Mouse (Mus musculus): Measurements from ENCODE around the gene Brca1.
"Not testable (repeated sequence)": the region's sequence is repeated elsewhere in the genome, so short reads cannot be mapped to it uniquely, and the experiment has no call there.

Gene Brca1

DNA sequence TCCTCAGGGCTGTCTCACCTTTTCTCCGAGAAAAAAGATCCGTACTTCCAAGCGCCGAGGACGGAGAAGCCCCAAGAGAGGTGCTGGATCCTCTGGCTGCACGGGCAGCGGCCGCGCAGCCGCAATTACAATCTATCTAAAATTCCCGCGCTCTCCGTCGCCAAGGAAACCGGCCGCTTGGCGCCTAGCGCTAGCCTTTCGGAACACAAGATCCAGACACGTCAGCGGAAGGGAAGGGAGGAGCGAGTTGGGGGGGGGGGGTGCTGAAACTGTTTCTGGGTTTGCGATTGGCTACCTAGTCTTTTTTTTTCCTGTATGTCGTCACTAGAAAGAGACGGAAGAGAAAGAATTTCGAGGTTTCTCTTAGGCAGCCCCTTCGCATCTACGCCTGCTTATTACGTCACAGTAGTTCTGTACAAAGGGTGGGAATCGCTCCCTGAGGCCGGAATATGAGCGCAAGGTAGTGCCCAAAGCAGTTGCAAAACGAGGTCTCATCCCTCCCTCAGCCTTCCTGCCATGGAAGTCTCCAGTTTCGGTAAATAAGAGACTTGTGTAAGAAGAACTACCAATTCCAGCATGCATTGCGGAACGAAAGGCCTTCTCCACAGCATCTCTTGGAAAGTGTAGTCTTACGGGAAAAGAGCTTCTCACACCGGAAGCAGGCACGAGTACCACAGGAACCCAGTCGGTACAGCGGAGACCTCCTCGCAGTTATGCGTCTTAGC, at the start of gene Brca1, which contains the start of gene Nbr1:
TSS of gene Brca1 (minus strand) at position 205 of the 725 bp plus-strand sequence.
TSS of gene Nbr1 (plus strand) at position 399 of the 725 bp plus-strand sequence.
- peak; percentile 100 for DNase-seq (ENCODE audit: low read depth, low spot score)

DNA sequence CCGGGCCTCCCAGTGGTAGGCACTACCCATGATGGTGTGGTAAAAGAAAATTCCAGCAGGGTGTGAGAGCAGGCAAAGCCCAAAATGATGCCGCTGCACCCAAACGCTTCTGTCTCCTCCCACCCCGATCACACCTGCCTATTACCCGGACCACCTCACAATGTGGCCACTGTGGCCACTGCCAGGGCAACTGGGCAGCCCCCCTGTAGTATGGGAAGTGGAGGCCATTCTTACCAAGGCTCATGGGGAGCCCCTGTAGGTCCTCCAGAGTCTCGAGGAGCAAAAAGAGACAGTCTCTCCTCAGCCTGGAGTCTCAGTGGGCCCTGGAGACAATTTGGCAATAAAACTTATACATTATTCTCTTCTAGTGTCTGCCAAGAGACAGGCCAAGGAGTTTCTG, 47.4 kb upstream of the Brca1 start, which contains the start of gene Gm11634:
TSS of gene Gm11634 (minus strand) at position 101 of the 400 bp plus-strand sequence.
- no peak for DNase-seq (ENCODE audit: low read depth, low spot score)

DNA sequence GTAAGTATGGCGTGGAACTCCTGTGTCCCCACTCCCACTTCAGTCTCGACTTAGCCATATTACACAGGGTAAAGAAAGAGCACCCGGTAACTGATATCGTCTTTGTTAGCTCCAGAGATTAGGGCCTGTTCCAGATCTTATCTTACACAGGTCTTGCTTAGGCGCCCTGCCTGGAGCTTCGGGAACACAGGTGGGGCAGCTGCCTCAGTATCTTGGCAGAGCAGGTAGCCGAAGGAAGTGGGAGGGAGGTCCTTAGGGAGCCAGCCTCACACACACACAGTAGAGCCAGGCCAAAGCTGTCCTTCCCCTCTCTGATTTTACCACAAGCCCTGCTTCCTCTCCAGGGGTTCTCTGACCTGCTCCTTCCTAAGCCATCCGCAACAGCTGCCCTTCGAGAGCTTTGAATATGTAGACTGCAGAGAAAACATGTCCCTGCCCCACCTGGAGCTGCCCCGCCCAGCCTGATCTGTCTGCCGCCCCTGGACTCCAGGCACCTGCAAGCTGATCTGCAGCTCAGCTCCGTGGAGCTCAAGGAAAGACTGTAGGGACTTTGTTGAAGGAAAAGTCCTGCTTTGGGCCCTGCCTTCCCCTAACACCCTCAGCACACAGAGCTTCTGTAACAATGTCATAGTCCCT, 38.4 kb upstream of the Brca1 start:
- peak; percentile 84 for DNase-seq (ENCODE audit: low read depth, low spot score)

DNA sequence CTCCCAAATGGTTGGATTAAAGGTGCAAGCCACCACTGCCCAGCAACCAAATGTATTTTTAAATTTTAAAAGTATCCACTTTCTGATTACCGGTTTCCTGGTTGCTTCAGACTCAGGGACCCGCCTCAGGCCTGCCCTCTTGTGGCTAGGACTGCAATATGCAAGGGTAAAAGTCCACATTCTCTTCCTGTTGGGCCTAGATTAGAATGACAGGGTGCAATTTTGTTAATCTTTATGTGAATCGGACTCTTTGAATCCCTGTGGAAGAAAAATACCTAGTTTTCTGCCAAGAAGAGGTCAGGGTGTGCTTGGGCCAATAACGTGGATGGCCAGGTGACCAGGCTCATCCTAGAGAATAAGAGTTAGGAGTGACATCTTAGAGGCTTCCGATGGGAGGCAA, 37.7 kb upstream of the Brca1 start:
- DNase-seq (ENCODE audit: low read depth, low spot score) = peak; percentile 83

DNA sequence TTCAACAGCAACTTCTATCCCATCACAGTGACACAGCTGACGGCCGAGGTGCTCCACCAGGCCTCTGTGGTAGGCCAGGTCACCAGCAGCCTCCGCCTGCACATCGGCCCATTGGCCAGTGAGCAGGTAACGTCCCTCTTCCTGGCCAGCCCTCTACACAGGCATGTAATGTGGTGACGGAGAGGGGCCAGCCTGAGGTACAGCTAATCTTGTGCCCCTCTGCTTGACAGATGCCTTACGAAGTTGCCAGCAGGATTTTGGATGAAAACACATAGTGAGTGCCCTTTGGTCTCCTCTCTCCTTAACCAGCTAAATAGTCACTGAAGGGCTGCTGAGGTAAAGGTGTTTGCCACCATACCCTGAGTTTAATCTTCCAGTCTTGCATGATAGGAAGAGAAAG, 37.1 kb upstream of the Brca1 start:
- DNase-seq (ENCODE audit: low read depth, low spot score) = no peak

DNA sequence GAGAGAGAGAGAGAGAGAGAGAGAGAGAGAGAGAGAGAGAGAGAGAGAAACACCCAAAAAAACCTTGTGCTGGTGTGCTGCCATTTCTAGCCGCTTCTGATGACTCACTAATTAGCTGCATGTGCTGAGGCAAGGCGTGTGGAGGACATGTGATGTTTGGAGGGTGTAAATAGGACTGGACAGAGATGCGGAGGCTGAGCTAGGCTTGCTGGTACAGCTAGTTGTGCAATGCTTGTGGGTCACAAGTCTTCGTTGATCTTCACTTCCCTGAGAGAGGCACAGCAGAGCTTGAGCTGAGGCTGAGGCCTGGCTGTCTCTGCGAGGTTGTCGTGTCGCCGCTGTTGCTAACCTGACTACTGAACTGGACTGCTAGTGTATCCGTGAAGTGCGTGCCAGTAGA, 35.9 kb upstream of the Brca1 start:
- DNase-seq (ENCODE audit: low read depth, low spot score) = no peak

DNA sequence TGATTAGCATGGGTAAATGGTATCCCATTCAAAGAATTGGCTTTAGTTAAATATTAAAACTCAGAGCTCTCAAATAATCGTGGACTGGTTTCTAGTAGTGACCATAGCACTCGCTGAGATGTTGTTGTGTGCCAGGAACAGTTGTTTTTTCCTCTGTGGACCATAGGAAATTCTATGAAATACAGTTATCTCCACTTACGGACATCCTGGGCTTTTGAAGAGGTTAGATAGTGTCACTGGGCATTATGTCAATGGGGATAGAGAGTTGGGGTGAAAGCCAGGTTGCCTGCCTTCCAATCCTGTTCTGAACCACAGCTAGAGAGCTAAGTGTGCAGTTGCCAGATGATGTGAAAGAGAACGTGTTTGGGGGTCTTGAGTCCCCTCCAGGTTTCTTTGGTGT, 34.0 kb upstream of the Brca1 start:
- DNase-seq (ENCODE audit: low read depth, low spot score) = no peak

DNA sequence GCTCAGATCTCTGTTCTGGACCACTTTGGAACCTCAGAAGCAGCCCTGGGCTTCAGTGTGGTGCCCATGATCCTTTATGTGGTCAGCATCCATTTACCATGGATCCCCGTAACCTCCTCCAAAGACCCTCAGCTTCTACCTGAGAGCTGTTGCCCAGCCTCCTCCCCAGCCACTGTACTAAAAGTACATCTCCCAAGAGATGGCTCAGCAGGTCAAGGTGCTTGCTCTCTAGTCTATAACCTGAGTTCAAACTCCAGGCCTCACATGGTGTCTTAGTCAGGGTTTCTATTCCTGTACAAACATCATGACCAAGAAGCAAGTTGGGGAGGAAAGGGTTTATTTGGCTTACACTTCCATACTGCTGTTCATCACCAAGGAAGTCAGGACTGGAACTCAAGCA, 33.3 kb upstream of the Brca1 start:
- not testable (repeated sequence) for DNase-seq (ENCODE audit: low read depth, low spot score)

DNA sequence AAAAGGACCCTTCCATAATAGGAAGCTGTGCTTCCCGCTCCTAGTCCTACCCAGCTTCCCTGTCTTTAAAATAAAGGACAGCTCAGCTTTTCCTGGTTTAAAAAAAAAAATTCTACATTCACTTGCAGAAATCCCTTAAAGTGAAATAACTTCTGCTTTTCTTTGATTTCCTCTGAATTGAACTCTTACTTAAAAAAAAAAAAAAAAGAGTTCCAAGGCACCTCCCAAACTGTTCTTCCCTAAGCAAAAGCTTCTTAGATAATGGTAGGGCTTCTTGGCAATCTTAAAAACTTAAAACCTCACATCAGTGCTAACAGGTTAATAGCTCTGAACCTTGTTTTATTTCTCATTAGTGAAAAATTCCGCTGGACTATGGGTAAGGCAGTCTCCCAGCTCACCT, 31.4 kb upstream of the Brca1 start:
- DNase-seq (ENCODE audit: low read depth, low spot score) = no peak

DNA sequence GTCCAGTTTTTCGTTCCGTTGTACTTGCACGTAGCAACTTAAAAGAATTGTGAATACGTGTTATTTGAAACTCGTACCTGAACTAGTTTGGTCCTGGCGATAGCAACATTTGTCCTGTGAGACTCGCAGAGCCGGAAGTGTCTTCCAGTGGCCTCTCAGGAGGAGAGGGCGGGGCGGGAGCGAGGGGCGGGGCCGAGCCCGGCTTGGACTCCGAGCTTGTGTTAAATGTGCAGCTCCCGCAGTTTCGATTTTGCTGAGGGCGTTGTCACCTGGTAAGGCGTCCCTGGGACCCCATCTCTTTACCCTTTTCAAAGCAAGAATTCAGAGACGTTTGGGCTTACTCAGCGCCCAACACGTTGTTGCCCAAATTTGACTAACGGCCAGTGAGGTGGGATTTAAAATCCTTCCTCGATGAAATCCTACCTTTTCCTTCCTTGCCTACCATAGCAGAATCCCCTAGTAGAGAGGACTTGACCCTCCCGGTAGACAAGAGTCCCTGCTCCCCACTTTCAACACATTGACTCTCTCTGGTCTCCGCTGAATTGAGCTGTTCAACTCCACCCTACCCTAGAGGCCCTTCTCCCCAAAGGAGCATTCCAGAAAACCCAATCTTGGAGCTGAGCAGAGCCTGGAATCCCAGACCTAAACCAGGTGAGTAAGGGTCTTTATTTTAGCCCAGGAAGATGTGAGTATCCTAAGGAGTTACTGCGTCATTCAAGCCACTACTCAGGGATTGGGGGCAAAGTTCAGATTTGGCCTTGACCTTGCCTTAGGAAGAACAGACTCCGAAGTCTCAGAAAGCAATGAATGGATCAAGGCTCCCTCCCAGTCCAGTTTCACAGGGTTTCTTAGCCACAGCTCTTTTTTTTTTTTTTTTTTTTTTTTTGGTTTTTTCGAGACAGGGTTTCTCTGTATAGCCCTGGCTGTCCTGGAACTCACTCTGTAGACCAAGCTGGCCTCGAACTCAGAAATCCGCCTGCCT, 30.6 kb upstream of the Brca1 start, which contains the start of gene Tmem106a:
TSS of gene Tmem106a (plus strand) at position 189 of the 982 bp plus-strand sequence.
- DNase-seq (ENCODE audit: low read depth, low spot score) = peak; percentile 95

DNA sequence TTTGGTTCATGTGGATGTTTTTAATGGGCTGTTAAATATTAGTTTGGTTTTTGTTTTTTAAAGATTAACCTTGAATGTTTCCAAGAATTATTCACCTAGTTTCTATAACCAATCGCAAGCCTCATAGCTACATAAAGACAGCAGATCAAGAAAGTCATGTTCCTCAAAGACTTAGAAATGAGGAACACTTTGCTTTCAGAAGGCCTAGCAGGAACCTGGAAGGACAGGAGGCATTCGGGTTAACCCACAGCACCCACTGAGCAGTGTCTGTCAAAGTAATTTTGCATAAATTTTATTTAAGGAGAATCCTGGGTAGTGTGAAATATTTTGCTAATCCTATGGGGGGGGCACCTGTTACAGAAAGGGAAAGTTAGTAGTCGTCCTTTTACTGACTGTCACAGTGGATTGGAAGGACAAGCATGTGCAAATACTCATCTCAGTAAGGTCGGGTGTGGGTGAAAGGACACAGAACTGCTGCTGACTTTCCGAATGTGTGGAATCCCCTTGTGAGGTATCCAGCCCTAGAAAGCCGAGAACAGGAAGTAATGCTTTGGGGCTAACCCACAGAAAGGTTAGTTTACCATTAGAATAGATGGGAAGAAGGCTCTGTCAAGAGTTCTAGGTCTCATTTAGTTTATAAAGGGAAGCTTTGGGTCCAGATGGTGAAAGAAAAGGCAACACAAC, 29.5 kb upstream of the Brca1 start:
- peak; percentile 90 for DNase-seq (ENCODE audit: low read depth, low spot score)

DNA sequence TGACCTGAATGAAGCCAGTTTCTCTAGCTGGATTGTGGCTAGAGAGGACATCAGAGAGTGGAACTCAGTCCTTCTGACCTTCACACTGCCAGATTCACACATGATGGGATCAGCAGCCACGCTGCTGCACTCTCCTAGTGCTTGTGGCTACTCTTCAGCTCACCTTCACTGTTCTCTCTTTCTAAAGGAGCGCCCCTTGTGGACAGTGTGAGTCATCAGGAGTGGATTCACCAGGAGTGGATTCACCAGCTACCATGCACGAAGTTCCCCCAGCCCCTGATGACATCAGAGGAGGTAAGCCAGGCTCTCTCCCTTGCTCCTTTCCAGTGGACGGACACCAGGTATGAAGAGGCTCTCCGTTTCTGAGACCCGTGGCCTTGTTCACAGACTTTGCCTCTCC, 24.4 kb upstream of the Brca1 start:
- DNase-seq (ENCODE audit: low read depth, low spot score) = peak; percentile 87

DNA sequence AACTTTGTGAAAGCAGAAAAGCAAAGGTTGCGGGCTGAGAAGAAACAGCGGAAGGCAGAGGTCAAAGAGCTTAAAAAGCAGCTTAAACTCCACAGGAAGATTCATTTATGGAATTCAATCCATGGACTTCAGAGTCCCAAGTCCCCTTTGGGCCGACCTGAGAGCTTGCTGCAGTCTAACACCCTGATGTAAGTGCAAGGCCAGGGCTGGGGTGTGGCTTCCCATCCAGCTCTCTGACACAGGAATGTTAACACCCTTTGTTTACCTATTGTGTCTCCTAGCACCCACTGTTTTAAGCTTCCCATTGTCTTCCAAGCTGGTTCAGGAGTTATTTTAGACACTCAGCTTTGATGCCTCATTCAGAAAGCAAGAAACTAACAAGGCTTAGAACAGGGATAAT, 16.7 kb upstream of the Brca1 start:
- DNase-seq (ENCODE audit: low read depth, low spot score) = peak; percentile 98

DNA sequence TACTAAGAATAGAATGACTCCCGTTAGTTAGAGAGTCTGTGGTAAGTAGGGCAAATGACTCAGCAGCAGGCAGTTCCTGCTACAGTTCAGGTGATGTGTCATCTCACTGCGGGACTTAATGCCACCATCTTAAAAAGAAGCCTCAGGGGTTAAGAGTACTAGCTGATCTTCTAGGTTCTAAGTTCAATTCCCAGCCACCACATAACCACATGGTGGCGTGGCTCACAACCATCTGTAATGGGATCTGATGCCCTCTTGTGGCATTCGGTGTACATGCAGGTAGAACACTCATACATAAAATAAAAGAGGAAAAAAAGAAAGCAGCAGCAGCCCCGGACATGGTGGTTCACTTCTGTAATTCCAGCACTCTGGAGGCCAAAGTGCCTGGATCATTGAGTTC, 10.6 kb upstream of the Brca1 start:
- DNase-seq (ENCODE audit: low read depth, low spot score) = peak; percentile 92

DNA sequence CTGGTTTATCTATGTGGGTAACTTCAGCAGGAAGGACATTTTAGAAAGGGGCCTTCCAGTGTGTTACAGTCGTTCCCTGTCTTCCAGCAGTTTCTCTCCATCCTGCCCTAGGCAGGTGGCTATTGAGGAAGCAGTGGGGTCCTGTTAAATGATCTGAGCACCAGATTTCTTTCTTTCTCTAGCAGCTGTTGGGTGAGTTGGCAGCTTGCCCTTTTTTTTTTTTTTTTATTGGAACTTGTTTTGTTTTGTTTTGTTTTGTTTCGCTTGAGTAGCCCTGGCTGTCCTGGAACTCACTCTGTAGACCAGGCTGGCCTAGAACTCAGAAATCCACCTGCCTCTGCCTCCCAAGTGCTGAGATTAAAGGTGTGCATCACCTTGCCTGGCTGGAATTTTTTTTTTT, 5.2 kb upstream of the Brca1 start:
- no peak for DNase-seq (ENCODE audit: low read depth, low spot score)

DNA sequence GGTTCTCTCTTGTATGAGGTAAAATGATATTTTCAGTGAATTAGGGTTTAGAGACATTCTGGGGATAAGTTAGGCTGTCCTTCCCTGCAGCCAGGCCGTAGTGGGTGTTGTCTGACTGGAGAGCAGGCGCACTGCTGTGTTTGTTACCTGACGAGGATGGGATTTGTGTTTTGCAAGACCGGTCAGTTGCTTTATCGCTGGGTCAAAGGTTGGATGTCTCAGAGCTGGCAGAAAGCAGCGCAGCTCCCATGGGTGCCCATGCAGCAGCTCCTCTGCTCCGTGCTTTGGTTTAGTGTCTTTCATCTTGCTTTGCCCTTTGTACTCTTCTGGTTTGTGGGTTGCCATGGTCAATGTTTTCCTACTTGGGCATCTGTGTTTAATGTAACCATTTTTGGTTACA, 4.8 kb upstream of the Brca1 start:
- no peak for DNase-seq (ENCODE audit: low read depth, low spot score)

DNA sequence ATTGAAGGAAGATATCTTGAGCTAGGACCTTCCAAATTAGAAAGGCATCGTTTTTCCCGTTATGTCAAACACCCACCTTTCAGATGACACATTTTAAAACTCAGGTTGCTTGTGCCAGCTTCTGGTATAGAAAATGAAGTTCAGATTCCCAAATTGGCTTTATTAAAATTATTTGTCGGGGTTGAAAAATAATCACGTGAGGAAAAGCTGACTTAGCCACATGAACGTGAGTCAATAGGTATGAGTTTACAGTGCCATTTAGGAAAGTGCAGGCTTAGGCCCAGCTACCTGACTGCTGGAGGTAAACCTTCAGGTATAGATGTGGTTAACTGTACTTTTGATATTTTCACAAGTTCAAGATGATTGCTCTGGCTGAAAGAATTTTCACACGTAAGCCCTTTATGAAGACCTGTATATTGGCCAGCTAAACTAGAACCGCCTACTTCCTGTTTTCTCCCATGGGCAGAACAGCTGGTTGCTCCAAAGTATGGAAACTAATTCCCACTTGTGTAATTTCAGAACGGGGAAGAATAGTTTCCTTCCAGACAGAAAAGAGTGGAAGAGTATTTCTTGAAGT, 1.7 kb upstream of the Brca1 start:
- DNase-seq (ENCODE audit: low read depth, low spot score) = no peak

DNA sequence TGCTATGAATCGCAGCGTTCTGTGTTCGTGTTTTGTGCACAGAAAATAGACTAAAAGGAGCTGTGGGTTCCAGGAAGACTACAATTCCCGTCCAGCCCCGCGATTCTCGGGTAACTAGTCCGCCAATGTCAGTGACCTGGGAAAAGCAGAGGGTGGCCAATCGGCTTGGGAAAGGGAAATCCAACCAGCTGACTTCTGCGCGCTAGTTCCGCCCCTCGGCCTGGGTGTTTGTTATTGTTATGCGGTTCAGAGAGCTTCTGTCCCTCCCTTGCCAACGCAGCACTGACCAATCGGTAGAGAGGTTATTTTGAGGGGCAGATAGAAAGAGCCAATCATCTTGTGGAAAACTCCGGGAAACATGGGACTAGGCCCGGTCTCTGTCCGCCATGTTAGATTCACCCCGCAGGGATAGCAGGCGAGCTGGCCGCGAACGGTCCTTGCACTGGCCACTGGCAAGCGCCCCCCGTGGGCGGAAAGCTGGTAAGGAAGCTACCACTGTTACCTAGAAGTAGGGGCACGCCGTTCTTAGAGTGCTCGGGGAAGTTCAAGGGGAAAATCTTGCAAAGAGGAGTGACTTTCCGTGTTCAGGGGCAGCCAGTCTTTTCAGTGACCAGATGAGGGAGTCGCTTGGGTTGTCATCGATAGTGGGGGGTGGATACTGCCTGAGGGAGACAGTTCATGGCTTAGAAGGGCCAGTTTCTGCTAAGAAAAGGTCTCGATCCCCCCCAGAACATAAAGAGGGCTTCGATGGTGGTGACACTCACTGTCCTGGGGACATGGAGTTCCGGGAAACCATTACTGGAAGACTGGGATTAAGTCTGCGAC, 933 bp upstream of the Brca1 start:
- DNase-seq (ENCODE audit: low read depth, low spot score) = peak; percentile 100

DNA sequence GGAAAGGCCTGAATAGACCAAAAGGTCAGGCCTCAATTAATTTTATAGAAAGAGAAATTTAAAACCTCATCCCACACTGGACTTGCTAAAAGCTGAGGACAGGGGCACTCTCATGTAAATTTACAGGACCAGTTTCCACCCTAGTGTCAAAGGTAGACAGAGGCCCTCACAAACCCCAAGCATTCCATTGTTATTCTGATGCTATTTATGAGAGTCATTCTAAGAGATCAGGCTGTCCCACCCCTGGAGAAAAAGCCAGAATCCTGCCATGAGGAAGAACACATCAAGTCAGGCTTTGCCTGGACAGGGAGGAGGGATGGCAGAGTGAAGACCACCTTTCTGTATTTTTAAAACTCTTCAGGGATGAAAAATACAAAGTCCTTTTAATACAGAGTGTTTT, 3.2 kb downstream of the Brca1 start:
- DNase-seq (ENCODE audit: low read depth, low spot score) = peak; percentile 80

DNA sequence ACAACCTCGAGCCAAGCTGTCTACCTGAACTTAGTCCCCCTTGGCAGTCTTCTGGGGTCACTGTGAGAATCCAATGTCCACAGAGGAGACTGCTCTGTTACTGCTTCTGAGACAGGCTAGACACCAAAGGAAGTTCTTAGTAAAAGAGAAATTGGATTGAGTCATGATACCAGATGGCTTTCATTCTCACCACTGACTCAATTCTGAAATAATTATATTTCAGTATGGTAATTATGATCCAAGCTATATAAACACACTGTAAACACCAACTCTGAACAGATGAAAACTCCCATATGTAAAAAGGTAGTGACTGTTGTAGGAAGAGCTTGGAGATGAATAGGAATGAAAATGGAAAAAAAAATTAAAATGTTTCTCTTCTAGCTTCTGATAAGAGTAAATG, 7.6 kb downstream of the Brca1 start:
- no peak for DNase-seq (ENCODE audit: low read depth, low spot score)
